Mouse (Mus musculus) left cerebral cortex, postnatal 25 days (tissue): ENCODE data around the gene Bcl2l12. TPM values are rescaled to one million over a fixed set of nuclear protein-coding genes. Genes with fewer than 3 reads are reported as not detected.

Source experiments
- DNase-seq, 2 experiments: peaks; one replicate each; pipeline ENCODE4 v3.0.0; 2022; ENCODE audit warnings: low spot score in 2 of 2, mixed read lengths in 1 of 2
- intact Hi-C: fragments of 180-260 bp; cut with DNase I; formaldehyde crosslinking; loops from one replicate; pipeline ENCODE4 v1.15.1; 2025
- total RNA-seq, 2 experiments: library from RNA; stranded (reverse); gene quantifications; 2 replicates each; pipeline ENCODE4 v1.2.3; 2021

Bcl2l12 gene
- total RNA-seq, 2 experiments from 2014 or later, result 2.7 TPM

- DNase-seq, result no peak
These were observed 31.9 kb downstream of the Bcl2l12 start for GRCm38 (mm10) chr7:44966638-44967037.

DNA sequence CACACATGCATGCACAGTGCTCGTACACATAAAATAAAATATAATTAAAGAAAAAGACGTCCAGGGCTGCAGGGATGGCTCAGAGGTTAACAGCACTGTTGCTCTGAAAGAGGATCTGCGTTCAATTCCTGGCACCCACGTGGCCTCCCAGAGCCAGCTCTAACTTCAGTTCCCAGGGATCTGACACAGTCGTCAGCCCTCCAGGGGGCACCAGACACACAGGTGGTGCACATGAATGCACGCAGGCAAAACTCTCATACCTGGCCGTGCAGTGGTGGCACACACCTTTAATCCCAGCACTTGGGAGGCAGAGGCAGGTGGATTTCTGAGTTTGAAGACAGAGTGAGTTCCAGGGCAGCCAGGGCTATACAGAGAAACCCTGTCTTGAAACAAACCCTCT is 32.5 kb downstream of the Bcl2l12 start:
- DNase-seq, result no peak
- intact Hi-C loops, result no loop called here

More at GRCm38 (mm10) chr7:44966638-44967037, 31.9 kb downstream of the Bcl2l12 start:
- intact Hi-C loops, result no loop called here

- intact Hi-C loops, result no loop called here
- no peak for DNase-seq
These were observed 33.5 kb downstream of the Bcl2l12 start for GRCm38 (mm10) chr7:44964990-44965389.

DNA sequence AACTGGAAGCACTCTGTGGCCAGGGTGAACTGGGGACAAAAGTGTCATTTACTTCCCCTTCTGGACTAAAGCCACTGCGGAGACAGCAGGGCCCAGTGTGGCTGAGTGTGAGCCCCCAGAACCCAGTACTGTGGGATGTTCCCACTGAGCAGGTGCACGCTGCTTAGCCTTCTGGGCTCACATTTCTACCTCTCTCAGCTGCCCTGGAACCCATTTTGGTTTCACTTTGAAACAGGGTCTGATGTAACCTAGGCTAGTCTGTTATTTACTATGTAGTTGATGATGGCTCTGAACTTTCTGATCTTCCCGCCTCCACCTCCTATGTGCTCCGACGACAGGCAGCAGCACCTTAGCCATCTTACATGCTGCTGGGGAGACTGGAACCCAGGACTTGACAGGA is 35.7 kb downstream of the Bcl2l12 start:
- DNase-seq, result no peak
- intact Hi-C loops, result no loop called here

GRCm38 (mm10) chr7:44962337-44962736 is 36.2 kb downstream of the Bcl2l12 start:
- no peak for DNase-seq
- intact Hi-C loops, result no loop called here

- no peak for DNase-seq
- intact Hi-C loops, result no loop called here
These were observed 38.0 kb downstream of the Bcl2l12 start for GRCm38 (mm10) chr7:44960512-44960910.

DNA sequence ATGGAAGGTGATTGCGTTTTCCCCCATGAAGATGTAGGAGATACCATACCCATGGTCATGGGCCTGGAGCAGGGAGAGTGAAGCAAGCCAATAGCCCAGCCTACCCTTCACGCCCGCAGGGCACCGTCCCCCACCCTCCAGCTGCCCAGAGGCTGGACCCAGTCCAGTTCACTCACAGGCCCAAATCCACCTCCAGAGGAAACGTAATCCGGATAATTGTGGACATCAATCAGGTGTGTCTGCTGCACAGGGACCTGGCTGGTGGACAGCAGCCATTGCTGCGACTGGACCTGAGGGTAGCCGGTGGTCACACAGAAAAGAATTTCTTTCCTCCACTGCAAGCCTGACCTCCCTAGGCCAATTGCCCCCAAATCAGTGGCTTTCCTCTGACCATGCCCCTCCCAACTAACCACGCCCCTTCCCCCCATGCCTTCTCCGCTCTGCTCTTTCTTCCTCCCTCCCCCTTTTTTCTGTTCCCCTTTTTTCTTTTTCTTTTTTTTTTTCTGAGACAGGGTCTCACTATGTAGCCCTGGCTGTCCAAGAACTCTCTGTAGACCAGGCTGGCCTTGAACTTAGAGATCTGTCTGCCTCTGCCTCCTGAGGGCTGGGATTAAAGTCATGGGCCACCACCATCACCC is 38.5 kb downstream of the Bcl2l12 start:
- intact Hi-C loops, result loop anchor here (5.0 kb wide), 1 partner anchor 43 kb away; no protein-coding TSS in a partner anchor

DNA sequence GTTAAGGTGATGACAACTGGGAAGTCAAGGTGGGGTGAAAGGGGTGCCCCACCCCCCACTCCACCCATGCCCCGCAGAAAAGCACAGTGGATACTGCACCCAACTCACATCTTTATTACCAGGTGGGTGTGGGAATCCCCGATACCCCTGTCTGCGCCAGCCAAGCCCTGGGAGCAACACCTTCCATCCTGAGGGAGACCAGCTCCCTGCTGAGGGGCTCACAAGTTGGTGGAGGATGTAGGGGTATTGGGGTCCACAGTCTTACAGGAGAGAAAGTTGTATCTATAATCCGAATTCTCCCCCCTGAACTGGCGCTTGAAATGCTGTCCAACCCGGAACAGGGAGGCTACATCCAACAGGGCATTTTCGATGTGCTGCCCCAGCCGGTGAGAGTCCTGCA is 39.2 kb downstream of the Bcl2l12 start:
- intact Hi-C loops, result loop anchor here (5.0 kb wide), 1 partner anchor 42 kb away; no protein-coding TSS in a partner anchor
- no peak for DNase-seq

More for the DNA sequence above, 38.5 kb downstream of the Bcl2l12 start:
- DNase-seq, result no peak

- DNase-seq, result peak in 1 of 2 experiments; percentile 68
- intact Hi-C loops, result loop anchor here (5.0 kb wide), 1 partner anchor 41 kb away; no protein-coding TSS in a partner anchor
These were observed 40.3 kb downstream of the Bcl2l12 start for GRCm38 (mm10) chr7:44958208-44958607.

- no peak for DNase-seq
These were observed 41.2 kb downstream of the Bcl2l12 start for GRCm38 (mm10) chr7:44957183-44957835.

DNA sequence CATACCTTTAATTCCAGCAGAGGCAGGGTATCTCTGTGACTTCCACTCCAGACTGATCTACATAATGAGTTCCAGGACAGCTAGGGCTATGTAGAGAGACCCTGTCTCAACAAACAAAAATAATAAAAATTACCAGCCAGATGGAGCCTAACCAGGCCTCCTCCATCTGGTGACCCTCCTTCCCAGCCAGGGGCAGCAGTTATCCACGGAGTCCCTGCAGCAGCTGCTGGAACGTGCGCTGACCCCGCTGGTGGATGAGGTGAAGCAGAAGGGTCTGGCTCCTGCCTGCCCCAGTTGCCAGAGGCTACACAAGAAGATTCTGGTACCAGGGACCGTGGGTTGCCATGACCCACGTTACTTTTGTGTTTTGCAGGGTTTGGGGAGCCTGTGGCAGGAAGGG is 42.2 kb downstream of the Bcl2l12 start:
- no peak for DNase-seq
- intact Hi-C loops, result loop anchor here (5.0 kb wide), 1 partner anchor 39 kb away; no protein-coding TSS in a partner anchor

More at GRCm38 (mm10) chr7:44957183-44957835, 41.2 kb downstream of the Bcl2l12 start:
- intact Hi-C loops, result loop anchor here (5.0 kb wide), 1 partner anchor 40 kb away; no protein-coding TSS in a partner anchor

DNA sequence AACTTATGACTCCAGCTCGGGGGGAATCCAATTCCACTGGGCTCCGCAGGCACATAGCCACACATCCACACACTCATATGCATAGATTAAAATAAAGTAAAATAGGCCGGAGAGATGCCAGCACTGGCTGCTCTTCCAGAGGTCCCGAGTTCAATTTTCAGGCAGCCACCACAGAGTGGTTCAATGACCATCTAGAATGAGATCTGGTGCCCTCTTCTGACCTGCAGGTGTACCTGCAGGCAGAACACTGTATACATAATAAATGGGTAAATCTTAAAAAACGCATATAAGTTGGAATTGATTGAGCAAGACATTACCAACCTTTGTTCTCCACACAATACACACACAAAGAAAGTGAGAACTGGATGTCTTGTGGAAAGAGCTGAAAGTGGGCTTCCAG is 42.9 kb downstream of the Bcl2l12 start:
- intact Hi-C loops, result loop anchor here (5.0 kb wide), 1 partner anchor 38 kb away; no protein-coding TSS in a partner anchor

GRCm38 (mm10) chr7:44954091-44954885 is 44.2 kb downstream of the Bcl2l12 start:
- intact Hi-C loops, result no loop called here
- peak in 1 of 2 experiments; percentile 33 for DNase-seq

More for the DNA sequence above, 42.9 kb downstream of the Bcl2l12 start:
- DNase-seq, result no peak

DNA sequence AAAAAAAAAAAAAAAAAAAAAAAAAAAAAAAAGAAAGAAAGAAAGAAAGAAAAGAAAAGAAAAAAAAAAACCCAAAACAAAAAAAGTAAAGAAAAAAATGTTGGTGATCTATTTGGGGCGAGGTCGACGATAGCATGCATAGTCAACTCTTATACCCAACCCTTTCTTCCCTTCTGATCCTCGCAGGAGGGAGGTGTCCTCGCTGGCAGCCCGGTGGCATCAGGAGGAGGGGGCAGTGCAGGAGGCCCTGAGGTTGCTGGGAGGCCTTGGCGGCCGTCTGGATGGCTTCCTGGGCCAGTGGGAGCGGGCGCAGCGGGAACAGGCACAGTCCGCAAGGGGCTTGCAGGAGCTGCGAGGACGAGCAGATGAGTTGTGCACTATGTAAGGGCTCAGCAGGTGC is 45.0 kb downstream of the Bcl2l12 start:
- intact Hi-C loops, result no loop called here
- no peak for DNase-seq

DNA sequence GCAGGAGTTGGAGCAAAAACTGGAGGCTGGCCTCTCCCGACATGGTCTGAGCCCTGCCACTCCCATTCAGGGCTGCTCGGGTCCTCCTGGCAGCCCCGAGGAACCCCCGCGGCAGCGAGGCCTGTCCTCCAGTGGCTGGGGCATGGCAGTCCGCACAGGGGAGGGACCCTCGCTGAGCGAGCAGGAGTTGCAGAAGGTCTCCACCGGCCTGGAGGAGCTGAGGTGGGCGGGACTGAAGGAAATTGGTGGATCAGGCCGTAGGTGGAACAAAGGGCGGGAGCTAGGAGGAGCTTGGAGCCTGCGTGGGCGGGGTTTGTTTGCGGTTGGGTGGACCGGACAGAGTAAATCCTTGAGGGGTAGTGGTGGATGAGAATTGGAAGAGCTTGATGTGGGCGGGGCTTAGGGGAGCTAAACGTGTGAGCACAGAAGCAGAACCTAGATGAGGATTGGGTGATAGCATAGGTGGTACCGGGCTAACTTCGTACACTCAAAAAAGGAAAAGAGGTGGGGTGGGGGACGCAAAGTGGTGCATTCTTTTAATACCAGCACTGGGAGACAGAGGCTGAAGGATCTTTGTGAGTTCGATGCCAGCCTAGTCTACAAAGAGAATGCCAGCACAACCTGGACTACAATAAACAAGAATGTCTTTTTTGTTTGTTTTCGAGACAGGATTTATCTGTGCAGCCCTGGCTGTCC is 45.8 kb downstream of the Bcl2l12 start:
- intact Hi-C loops, result no loop called here
- peak; percentile 80 to 88 for DNase-seq

DNA sequence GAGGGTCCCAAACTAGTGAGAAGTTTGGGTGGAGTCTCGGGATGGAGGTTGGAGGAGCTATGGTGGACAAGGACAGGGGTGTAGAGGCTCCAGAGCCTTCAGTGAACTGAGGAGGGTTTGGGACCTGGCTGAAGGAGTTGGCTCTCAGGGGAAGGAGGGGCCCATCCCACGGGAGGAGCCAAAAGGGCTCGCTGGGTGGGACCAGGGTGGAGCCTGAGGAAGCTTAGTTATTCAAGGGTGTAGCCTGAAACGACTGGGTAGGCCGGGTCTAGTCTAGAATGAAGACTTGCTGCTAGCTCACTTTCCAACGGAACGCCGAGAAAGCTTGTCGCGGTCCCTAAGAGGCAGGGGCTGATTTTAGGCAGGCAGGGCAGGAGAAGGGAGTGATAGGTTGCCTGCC is 46.6 kb downstream of the Bcl2l12 start:
- DNase-seq, result no peak
- intact Hi-C loops, result no loop called here

DNA sequence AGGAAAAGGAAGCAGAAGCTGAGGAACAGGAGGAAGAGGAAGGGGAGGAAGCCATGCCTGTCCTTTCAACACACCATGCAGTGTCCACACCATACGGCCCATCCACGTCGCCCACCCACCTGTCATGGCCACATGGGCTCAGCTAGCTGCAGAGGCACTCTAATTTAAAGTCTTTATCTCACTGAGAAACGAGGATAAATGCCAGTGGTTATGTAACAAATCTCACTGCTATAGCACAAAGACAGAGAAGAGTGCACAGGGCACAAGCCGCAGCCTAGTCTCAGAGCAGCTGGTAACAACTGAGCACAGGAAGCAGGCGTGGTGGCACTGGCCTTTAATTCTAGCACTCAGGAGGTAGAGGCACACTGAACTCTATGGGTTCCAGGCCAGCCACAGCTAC is 48.6 kb downstream of the Bcl2l12 start:
- intact Hi-C loops, result no loop called here

DNA sequence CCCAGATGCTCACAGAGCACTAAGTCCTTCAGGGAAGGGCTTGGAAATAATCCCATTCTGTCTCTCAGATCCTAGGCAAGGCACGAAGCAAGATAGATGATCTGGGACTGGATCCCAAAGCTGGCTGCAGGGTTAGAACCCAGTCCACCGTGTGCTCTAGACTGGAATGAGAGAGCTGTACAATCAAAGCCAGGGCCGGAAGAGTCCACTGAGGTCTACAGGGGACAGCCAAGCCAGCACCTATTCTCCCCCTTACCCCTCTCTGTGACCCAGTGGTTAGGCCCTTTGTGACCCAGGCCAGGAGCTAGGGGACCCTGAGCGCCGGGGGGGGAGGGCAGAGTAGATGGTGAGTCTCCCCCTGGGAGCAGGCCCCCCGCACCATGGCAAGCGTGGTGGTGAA is 55.6 kb downstream of the Bcl2l12 start, which contains the start of gene Tsks:
Gene Tsks, plus strand, starts transcription at position 301 of the 400 bp plus-strand sequence.
- no peak for DNase-seq
- intact Hi-C loops, result no loop called here

More for the DNA sequence above, 48.6 kb downstream of the Bcl2l12 start:
- peak in 1 of 2 experiments; percentile 74 for DNase-seq
